Comparison of ENCODE assay signal across 16 mouse cellular contexts in the genomic region with DNA sequence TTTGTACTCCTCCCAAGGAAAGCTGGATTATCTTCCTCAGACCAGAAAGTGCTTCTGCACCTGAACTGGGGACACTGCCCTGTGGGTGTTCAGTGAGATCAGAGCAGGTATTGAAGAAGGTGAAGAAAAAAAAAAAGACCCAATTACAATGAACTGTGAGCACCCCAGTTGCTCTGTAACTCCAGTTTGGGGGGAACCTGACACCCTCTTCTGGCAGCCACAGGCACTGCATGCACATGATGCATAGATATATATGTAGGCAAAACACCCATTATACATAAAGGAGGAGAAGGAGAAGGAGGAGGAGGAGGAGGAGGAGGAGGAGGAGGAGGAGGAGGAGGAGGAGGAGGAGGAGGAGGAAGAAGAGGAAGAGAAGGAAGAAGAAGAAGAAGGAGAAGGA. TPM values are rescaled to one million over a fixed set of nuclear protein-coding genes. Genes with fewer than 3 reads are reported as not detected.
DNase-seq lines count a peak whose midpoint lies in the region; ATAC-seq and TF ChIP-seq lines count a peak whose summit lies in the region.
"Had no signal": no experiment of that assay in that cellular context is flagged by ENCODE, and none has a peak within 500 bp of the region (broad histone marks: within the 10 kb centered on the region; RNA-seq: fewer than 3 reads in every experiment).

No protein-coding gene starts in this region.

- no peaks in the 10 kb centered on the region for H3K27me3 ChIP-seq in liver, embryonic 14.5 days (ENCODE audit: control insufficient read depth, insufficient read depth, low read length)
- H3K27me3 ChIP-seq in splenic B cell, adult 2 months (ENCODE audit: control insufficient read depth, insufficient read depth, low read length, poor library complexity, severe bottlenecking) = no peaks in the 10 kb centered on the region
- no peaks in the 10 kb centered on the region for H3K27me3 ChIP-seq in forebrain, embryonic 13.5 days
- H3K27me3 ChIP-seq: embryonic facial prominence, embryonic 15.5 days had no signal

- H3K9ac ChIP-seq in liver, embryonic 14.5 days (replicated peaks) = no peak overlapping the region
- no peak overlapping the region for H3K9ac ChIP-seq in forebrain, embryonic 13.5 days
- H3K9ac ChIP-seq: embryonic facial prominence, embryonic 15.5 days; hindbrain, embryonic 14.5 days had no signal

- H3K9me3 ChIP-seq in liver, embryonic 14.5 days (ENCODE audit: control insufficient read depth, low read length) = no peaks in the 10 kb centered on the region
- H3K9me3 ChIP-seq in forebrain, embryonic 13.5 days (replicated peaks) = no peaks in the 10 kb centered on the region
- H3K9me3 ChIP-seq: embryonic facial prominence, embryonic 15.5 days; heart, embryonic 10.5 days had no signal

- no peaks in the 10 kb centered on the region for H3K4me1 ChIP-seq in liver, embryonic 14.5 days (replicated peaks; ENCODE audit: control insufficient read depth in 2 of 2, insufficient read depth in 2 of 2, low read length in 1 of 2)
- H3K4me1 ChIP-seq in forebrain, embryonic 13.5 days = no peaks in the 10 kb centered on the region
- H3K4me1 ChIP-seq: embryonic facial prominence, embryonic 15.5 days; heart, embryonic 10.5 days had no signal

- no peaks in the 10 kb centered on the region for H3K36me3 ChIP-seq in liver, embryonic 14.5 days (replicated peaks; ENCODE audit: control insufficient read depth, insufficient read depth, low read depth)
- no peaks in the 10 kb centered on the region for H3K36me3 ChIP-seq in splenic B cell, adult 2 months (ENCODE audit: control insufficient read depth, insufficient read depth, low read length, poor library complexity, severe bottlenecking)
- H3K36me3 ChIP-seq in forebrain, embryonic 13.5 days (ENCODE audit: poor library complexity, severe bottlenecking) = no peaks in the 10 kb centered on the region
- H3K36me3 ChIP-seq: embryonic facial prominence, embryonic 15.5 days; heart, embryonic 10.5 days had no signal

- no peak for ATAC-seq in liver, embryonic 14.5 days (ENCODE audit: insufficient read depth)
- no peak for ATAC-seq in forebrain, embryonic 13.5 days

- peak; percentile 34 for TF ChIP-seq CTCF in liver, embryonic 14.5 days (IDR thresholded peaks at IDR 0.05; ENCODE audit: low read depth)

- no peak overlapping the region for H3K4me2 ChIP-seq in liver, embryonic 14.5 days (ENCODE audit: low read depth)
- H3K4me2 ChIP-seq in forebrain, embryonic 13.5 days = no peak overlapping the region
- H3K4me2 ChIP-seq: embryonic facial prominence, embryonic 15.5 days; hindbrain, embryonic 14.5 days had no signal

- H3K4me3 ChIP-seq in liver, embryonic 14.5 days (ENCODE audit: insufficient read depth in 1 of 2, low read depth in 2 of 2, low read length in 2 of 2) = no peak overlapping the region
- H3K4me3 ChIP-seq in forebrain, embryonic 13.5 days = no peak overlapping the region
- H3K4me3 ChIP-seq: embryonic facial prominence, embryonic 15.5 days; heart, embryonic 10.5 days had no signal

- TF ChIP-seq EP300 in liver, embryonic 14.5 days (IDR thresholded peaks at IDR 0.05; ENCODE audit: low read depth) = no peak

- no peak overlapping the region for H3K27ac ChIP-seq in liver, embryonic 14.5 days
- no peak overlapping the region for H3K27ac ChIP-seq in forebrain, embryonic 13.5 days
- H3K27ac ChIP-seq: embryonic facial prominence, embryonic 15.5 days; heart, embryonic 10.5 days; hindbrain, embryonic 14.5 days; macrophage had no signal

- no peak for DNase-seq in liver, embryonic 14.5 days (ENCODE audit: low read depth in 3 of 3, low spot score in 3 of 3)
- no peak for DNase-seq in liver
- DNase-seq in ES-CJ7 (ENCODE audit: low read depth, low spot score) = peak; percentile 26
- DNase-seq in ZHBTc4 (ENCODE audit: low read depth, low spot score) = peak; percentile 16
- DNase-seq in splenic B cell, adult 2 months (ENCODE audit: low read depth, low spot score) = peak; percentile 73
- no peak for DNase-seq in left cerebral cortex, adult 9 months (ENCODE audit: low spot score in 2 of 2)
- no peak for DNase-seq in gastrocnemius, adult 8-10 months (ENCODE audit: low spot score in 2 of 2)
- DNase-seq: cerebellum, adult 9-10 months; right cerebral cortex, adult 18-20 months had no signal

RNA-seq across cellular contexts. Expression of gene Il19, which starts 13.4 kb away (rescaled TPM):
- not detected in 2 replicates for polyA plus RNA-seq in liver, embryonic 14.5 days (2012; rRNA removed)
- not detected in 2 replicates for polyA plus RNA-seq in liver, embryonic 14.5 days (2014; fragmentation: Nextera tagmentation; extraction: Ambion mirVana)
- not detected in 2 replicates for polyA plus RNA-seq in forebrain, embryonic 13.5 days (2015; fragmentation: Nextera tagmentation; extraction: Ambion mirVana)
- under 1 TPM in 1 of 4 experiments, not detected in 3; 0.43 TPM for total RNA-seq in gastrocnemius, adult 8-10 months (2022)
- total RNA-seq: left cerebral cortex, postnatal 36 days had no signal
- polyA plus RNA-seq: embryonic facial prominence, embryonic 15.5 days; frontal cortex, adult 2 months; hindbrain, embryonic 14.5 days; macrophage had no signal

RNA-seq across cellular contexts. Expression of gene Il20, which starts 15.2 kb away (rescaled TPM):
- not detected in 2 replicates for polyA plus RNA-seq in liver, embryonic 14.5 days (2012; rRNA removed)
- not detected in 2 replicates for polyA plus RNA-seq in liver, embryonic 14.5 days (2014; fragmentation: Nextera tagmentation; extraction: Ambion mirVana)
- not detected in 2 replicates for polyA plus RNA-seq in forebrain, embryonic 13.5 days (2015; fragmentation: Nextera tagmentation; extraction: Ambion mirVana)
- total RNA-seq in gastrocnemius, adult 8-10 months (2022) = not detected
- total RNA-seq: left cerebral cortex, postnatal 36 days had no signal
- polyA plus RNA-seq: embryonic facial prominence, embryonic 15.5 days; frontal cortex, adult 2 months; heart, embryonic 10.5 days; hindbrain, embryonic 14.5 days; macrophage had no signal

RNA-seq across cellular contexts. Expression of gene Il24, which starts 39.2 kb away (rescaled TPM):
- polyA plus RNA-seq in liver, embryonic 14.5 days (2012; rRNA removed) = not detected in 2 replicates
- not detected in 2 replicates for polyA plus RNA-seq in liver, embryonic 14.5 days (2014; fragmentation: Nextera tagmentation; extraction: Ambion mirVana)
- polyA plus RNA-seq in forebrain, embryonic 13.5 days (2015; fragmentation: Nextera tagmentation; extraction: Ambion mirVana) = not detected in 2 replicates
- not detected for total RNA-seq in gastrocnemius, adult 8-10 months (2022)
- total RNA-seq: left cerebral cortex, postnatal 36 days had no signal
- polyA plus RNA-seq: embryonic facial prominence, embryonic 15.5 days; frontal cortex, adult 2 months; heart, embryonic 10.5 days; hindbrain, embryonic 14.5 days; macrophage had no signal

Comparison
In these comparisons a context has a peak if more than half of its experiments do, and no peak if none do; other contexts are left out.
1. DNase-seq: peak in ES-CJ7 (single experiment), ZHBTc4 (single experiment) and splenic B cell, adult 2 months (single experiment); none in liver, embryonic 14.5 days (0 of 3), liver (single experiment), left cerebral cortex, adult 9 months (0 of 2) and gastrocnemius, adult 8-10 months (0 of 2).